Mouse (Mus musculus) testis, postnatal 10 days (tissue): ENCODE measurements around the gene Atp2b2.
A peak's percentile ranks its signal among the peaks of the same experiment; 100 is the strongest.

ENCODE experiments used
- DNase-seq: peaks from one replicate; pipeline ENCODE4 v3.0.0; 2021; ENCODE audit warnings: low spot score

Gene Atp2b2

DNA sequence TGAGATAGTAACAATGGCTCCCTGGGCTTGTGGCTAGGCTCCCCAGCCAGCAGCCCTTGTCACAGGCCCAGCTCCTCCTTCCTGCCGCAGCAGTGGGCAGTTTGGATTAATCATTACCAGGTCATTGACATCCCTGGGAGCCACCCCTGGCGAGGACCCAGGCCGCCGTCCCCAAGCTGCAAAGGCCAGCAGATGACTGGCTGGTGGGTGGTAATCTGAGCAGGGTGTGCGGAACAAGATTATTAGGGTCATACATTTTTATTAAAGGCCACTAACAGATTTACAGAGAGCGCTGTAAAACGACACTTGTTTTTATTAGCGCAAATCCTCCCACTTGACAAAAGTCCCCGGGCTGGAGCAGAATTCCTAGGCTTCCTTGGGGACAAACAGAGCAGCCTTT, 29.6 kb downstream of the Atp2b2 start:
- DNase-seq, result no peak

DNA sequence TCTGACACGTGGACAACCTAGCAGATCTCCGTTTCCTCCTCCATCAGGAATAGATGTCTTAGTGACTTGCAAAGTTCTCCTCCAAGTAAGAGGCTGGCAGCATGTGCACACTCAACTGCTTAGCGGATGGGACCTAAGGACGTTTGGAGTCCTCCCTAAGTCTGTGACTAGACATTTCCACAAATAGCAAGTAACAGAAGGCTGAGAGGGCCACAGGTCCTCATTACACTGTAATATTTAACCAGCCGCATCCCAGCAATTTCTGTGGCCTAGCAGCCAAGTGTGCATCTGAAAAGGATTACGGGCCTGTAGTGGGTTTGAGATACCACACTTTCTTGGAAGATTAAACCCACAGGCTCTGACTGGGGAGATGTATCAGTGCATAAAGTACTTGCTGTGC, 30.4 kb downstream of the Atp2b2 start:
- no peak for DNase-seq

DNA sequence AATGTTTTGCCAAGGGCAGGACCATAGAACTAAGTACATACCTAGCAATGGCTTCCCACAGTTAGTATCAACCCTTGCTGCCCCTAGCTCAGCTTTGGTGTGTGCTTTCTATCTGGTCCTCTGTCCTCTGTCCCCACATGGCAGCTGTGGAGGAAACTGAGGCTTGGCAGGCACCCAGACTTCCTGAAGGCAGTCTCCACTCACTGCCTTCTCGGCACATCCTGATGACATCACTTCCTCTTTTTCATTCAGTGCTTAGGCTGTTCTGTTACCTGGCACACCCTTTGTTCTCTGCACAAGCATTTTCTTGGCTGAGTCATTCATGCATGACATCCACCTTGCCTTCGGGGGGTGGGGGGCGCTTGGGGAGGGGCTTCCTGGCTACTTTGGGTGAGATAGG, 38.6 kb downstream of the Atp2b2 start:
- no peak for DNase-seq

DNA sequence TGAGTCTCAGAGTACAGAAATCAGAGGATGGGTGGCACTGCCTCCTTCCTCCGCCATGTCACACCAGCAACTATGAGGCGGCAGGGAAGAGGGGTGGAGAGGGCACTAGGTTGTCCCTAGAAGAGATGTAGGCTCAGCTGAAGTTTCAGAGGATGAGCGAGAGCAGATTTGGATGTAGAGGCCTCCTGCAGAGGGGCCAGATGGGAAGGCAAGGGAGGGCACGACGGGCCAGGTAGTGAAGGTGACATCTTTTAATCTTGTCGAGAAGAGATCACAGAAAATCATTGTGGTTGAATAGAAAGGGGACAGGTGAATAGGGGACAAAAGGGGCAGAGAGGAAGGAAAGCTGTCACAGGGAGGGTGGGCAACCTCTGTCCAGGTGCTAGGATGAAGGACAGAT, 41.5 kb downstream of the Atp2b2 start:
- no peak for DNase-seq

DNA sequence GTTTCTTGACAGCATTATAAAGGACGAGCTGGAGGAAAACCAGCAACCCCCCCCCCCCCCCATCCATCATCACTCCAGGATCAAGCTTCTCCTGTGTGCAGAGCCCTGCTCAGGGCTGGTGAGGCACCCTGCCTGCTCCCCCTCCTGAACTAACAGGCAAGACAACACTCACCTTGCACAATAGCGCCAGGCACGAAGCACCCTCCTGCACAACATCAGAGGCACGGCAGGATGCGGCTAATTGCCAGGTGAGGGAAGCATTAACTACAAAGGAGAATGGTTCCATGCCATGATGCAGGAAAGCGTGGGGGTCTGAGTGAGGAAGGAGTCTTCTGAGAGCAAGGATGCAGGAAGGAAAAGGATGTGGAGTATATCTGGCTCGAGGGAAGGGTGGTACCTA, 42.1 kb downstream of the Atp2b2 start:
- no peak for DNase-seq

DNA sequence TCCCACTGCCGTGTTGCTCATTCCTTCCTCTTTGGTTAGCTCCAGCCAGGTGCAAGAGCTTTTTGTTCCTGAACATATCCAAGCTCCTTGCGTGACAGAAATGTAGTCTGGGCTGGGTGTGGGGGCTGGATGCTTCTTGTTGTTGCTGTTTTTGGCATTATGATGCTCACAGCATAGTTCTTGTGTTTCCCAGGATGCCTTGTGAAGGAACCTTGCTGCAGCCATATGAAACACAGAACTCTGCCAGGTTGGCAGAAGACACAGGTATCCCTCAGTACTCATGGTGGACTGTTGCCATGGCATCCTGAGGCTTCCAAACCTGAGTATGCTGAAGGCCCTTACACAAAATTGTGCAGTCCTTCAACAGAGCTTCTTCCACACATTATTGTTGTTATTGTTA, 44.0 kb downstream of the Atp2b2 start:
- DNase-seq, result no peak

DNA sequence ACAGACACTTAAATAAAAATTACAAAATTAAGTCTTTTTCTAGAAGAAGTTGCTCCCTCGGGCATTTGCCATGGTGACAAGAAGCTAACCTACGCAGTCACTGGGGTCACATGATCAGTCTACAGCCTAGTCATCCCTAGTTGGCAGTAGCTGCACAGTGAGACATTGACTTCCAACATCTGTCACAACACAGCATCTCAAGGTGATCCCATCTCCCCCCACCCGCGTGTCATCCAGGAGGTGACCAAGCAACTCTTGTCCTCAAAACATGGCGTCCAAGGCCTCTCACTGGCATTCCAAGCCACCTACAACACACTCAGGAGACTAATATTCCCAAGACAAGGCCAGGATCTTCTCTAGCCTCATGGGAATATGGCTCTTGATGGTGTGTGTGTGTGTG, 48.2 kb downstream of the Atp2b2 start:
- DNase-seq, result no peak

DNA sequence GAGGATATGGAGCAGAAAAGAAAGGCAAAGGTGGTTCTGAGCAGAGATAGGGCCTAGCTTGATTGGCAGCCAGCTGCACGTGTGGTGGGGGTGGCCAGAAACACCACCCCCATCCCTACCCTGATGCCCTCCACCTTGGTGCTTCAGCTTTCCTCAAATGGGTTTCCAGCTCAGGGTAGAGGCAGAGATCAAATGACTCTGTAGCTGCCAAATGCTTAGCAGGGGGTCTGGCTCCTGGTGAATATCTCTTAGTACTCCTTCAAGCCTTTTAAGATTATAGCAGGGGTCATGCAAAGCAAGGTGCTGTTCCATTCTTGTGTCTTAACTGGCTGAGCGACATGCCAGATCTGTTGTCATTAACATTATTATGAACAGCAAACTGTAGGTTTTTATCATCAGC, 50.3 kb downstream of the Atp2b2 start:
- no peak for DNase-seq

DNA sequence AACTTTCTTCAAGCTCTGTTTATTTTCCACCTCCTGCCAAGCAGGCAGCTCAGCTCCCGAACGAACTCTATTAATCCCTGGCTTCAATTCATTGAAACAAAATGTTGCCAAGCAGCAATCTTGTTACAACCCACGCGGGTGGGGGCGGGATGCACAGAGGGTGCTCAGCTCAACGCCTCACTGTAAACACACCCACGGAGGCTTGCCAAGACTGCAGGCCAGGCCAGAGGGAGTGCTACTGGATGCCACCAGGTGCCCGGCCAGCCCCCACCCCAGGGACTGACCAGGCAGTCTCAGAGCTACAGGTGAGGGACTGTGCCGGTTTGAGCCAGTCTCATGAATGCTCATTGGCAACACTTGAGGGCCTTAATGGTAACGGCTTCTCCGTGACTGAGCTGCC, 50.9 kb downstream of the Atp2b2 start:
- DNase-seq, result peak; percentile 81

DNA sequence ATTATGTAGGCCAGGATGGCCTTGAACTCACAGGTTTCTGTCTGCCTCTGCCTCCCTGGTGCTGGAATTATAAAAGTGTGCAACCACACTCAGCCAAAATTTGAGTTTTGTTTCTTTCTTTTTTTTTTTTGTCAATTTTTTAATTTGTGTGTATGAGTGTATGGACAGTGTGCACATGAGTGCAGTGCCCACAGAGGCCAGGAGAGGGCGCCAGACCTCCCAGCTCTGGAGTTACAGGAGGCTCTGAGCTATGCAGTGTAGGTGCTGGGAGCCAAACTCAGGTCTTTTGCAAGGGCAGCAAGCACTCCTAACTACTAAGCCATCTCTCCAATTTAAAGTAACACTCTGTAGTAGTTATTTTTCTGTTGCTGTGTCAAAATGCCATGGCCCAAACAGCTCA, 52.4 kb downstream of the Atp2b2 start:
- peak; percentile 55 for DNase-seq

DNA sequence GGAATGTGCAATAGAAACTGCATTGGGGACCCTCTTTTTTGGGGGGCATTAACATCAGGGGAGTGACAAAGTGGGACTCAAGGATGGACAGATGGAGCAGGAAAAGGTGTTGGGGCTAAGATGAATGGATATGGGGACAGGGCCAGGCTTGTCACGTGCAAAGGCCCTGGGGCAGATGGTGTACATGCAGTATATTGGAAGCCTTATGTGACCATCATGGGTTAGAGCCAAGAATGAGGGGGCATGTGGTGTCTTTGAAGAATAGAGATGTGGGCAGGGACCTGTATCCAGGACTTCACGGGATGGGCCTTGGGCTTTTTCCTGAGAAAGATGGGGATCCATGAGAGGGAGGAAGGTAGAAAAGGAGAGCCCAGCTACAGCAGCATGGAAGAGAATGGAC, 53.9 kb downstream of the Atp2b2 start:
- DNase-seq, result no peak

DNA sequence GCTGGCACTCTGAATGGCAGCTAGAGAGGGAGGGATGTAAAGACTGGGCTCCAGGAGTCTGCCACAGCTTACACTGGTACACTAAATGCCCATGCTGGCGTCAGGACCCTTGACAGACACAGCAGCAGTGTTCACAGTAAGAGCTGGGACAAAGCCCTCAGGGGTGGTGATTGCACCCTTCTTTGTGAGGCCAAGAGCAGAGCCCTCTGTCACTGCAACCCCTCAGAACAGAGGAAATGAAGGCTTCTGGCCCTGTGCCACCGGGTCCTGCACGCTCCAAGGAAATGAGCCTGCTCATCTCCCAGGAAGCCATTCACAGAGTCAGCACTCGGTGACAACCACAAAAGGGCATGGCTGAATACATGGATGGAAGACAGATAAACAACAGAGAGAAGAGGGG, 55.7 kb downstream of the Atp2b2 start:
- no peak for DNase-seq

DNA sequence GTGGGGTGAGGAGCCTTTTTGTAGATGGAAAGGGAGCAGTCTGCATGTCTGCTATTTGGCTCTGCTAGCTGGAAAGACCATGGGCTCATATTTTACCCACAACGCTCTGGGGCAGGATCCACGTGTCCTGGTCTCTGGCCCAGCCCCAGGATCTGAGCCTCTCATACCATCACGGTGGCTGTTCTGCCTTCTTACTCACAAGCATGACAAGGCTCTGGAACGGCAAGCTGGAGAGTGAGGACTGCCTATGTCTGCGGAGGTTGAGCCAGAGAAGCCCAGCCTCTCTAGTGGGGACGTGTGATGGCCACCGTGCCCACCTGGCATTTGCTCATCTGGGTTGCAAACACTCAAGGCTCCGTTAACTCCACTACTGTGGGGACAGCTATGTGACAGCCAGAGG, 63.7 kb downstream of the Atp2b2 start:
- no peak for DNase-seq

DNA sequence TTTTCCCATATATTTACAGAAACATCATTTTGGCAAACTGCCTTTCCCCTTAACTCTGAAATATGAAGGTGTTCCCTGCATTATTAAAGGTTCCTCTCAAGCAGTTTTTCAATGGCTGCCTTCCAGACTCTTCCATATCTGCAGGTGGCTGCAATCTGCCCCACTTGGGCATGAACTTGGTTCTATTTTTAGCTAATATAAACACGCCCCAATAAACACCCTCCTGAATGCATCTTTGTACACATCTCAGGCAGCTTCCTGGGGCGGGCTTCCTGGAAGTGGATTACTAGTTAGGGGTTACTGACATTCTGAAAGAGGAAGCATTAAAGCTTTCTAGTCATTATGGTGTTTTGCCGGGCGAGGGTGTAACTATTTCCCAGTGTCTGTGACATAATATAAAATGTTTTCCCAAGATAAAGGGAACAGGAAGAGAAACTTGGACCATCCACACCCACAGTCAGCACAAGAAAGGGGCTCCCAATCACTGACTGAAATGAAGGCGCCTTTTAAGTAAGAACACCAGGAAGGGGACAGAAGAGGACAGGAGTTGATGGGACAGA, 64.2 kb downstream of the Atp2b2 start:
- DNase-seq, result no peak

DNA sequence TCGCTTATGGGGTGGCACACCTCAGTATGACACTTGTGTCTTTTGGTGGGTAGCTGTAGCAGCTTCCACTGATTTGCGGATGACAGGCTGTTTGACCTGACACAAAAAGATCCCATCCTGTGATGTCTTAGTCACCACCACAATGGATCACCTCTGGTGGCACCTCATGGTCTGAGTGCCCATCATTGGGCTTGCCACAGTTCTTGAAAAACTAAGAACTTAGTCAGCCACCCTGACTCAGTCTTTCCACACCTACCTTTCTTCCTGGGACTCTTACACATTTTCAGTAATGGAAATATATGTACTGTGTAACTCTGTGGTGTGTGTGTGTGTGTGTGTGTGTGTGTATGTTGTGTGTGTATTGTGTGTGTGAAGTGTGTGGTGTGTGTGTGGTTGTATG, 71.5 kb downstream of the Atp2b2 start:
- no peak for DNase-seq

DNA sequence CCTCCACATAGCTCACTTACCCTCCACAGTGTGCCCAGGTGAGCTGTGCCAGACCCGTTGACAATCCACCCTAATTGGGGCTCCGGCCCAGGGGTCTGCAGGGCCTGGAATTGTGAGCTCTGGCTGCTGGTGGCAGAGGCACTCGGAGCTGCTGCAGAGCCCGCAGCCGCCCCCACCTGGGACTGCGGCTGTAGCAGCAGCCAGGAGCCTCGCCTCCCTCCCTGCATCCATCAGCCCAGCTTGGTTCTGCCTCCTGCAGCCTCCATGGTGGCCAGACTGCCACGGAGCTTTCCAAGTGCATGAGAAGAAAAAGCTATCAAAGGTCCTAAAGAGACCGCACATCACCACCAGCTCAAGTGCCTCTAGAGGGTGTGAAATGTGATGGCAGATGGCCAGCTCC, 71.9 kb downstream of the Atp2b2 start:
- no peak for DNase-seq

DNA sequence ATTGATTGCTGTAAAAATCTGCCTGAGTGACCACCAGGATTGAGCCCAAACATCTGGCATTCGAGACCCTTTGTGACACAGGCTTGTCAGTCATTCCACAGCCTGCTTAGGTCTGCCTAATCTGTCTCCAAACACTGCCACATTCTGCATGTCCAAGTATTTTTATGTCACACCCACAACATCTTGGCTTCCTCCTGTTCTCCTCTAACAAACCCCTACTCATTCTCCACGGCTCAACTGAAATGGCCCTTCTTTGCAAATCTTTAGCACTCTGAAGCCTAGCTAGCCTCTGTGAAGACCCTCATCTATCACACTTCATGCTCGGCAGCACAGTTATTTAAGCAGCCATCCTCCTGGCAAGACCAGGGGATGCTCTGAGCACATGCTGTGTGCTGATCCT, 72.7 kb downstream of the Atp2b2 start:
- no peak for DNase-seq

DNA sequence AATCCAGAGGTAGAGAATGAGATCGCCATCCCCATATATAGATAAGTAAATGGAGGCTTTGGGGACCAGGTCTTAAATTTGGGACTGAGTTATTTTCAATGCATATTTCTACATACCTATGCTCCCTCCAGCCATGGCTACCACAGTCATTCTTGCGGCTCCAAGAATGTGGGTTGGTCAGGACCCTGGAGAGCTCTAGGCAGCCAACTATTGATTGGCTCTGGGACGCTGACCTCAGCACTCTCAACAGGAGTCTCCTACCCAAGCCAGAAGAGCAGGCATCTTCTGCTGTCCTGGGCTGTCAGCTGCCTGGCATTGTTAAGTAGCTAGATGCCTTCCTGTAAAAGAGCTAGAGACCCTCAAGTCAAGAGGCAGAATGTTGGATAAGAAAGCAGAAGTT, 79.6 kb downstream of the Atp2b2 start:
- DNase-seq, result peak; percentile 72

DNA sequence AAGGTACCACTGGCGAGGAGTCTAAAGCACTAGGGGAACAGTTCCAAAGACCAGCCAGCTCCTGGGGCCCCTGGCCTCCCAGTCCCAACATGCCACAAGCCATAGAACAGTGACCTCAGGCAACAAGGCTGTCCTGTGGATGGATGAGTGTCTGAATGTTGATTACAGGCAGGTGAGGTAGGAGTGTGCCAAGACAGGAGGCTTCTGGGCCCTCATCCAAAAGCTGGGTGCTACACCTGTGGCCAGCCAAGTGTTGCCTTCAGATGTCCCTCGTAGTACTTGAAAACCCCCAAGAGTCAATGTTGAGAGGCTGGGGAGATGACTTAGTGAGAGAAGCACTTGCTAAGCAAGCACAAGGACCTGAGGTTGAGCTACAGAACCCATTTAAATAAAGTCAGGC, 80.8 kb downstream of the Atp2b2 start:
- no peak for DNase-seq

DNA sequence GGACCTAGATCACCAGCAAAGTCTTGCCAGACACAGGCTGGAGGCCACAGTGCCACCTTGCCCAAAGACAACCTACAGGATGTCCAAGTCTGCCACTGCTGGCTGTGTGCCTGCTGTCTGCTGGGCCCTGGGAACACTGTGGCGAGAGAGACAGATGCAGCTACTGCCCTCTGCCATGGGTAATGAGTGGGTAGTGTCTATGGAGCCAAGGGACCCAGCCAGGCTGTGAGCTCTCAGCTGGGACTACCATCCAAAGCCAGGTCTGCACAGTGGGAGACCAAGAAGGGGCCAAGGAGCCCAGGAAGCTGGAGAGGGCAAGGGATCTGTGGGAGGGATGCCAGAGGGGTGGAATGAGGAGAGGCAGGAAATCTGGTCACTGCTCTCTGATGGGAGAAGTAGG, 83.1 kb downstream of the Atp2b2 start:
- no peak for DNase-seq

DNA sequence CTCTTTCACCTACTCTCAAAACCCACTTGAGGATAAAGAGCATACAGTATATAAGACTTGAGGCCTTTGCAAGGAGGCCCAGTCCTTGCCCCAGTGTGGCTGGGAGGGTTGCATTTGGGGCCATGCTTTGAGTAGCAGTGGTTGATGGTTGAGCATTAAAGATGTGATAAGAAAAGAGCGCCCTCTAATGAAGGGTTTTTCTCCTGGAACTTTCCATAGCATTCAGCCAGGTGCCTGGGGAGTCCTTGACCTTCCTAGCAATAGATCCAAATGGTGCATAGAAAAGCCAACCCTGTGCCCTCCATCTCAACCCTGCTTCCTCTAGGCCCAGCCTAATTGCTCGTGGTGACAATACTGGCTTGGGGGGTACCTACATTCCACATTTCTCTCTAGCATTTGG, 83.7 kb downstream of the Atp2b2 start:
- no peak for DNase-seq

DNA sequence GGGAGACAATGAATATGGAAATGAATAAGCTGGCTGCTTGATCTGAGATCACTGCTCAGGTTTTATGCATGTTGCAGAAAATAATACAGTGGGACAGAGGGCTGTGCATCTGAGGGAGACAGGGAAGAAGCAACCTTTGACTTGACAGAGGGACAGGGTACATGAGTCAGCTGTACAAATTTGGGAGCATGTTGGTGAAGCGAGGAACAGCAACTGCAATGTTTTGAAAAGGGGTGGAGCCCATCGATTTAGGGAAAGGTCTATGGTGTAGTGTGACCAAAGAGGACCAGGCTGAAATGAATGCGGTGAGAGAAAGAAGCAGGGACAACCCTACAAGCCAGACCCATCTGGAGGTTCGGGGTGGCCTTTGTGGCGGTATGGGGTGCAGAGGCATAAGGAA, 84.4 kb downstream of the Atp2b2 start:
- DNase-seq, result no peak

DNA sequence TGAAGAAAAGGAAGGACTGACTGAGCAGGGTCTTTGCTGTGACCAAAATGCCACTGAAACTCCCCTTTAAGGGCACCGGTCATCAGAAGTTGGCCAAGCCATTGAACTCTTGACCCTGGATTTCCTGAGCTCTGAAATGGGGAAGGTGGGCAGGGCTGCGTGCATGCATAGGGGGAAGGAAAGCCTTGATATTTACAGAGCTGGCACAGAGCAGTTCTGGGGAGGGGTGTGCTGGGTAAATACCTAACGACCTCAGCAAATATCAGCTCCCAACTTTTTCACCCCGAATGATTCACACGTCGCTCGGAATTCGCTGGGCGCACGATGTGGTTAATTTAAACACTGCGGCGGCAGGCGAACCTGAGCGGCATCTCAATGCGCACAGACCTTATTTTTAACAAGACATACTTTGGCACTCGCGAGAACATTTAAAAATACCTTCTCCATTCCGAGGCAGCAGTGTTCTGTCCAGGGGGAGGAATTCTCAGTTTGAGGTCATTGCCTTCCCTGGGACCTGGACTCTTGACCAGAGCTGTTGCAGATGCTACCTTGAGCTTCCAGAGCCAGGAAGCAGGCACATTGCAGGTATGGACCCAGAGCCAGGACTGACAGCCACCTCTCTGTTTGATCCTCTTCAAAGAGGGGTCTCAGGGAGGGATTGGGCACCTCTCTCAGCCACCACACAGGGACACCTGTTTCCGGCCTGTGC, 85.0 kb downstream of the Atp2b2 start:
- no peak for DNase-seq

DNA sequence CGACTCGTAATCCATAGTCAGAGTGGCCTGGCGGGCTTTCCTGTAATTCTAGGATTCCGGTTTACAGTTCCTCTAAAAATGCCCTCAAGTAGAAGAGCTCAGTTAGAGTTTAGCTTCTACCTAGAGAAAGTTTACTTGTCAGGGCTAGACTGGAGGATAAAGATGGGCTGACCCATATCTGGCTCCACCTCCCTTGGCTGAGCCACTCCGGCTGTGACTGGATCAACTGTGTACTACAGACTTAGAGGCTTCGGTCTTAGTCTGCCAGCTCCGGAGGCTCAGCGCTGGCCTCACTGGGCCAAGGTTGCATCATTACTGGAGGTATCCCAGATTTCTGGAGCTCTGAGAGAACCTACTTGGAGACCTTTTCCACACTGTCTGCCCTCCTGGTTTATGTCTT, 94.9 kb downstream of the Atp2b2 start:
- DNase-seq, result no peak

DNA sequence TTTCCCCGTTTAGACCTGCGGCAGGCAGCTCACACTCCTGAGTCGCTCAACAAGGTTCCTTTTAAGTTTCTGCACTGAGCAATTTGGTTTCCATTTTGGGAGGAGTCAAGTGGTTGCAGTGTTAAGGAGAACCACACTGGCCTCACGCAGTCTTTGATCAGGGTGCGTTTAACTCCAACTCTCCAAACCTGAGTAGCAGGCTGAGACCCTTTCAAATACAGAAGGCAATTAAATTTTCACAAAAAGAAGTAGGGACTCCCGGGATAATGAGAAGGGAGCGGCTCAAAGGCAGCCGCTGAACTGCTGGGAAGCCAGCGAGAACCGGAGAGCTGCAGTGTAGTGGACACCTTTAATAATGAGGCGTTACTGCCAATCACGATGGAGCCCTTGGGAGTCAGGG, 100.1 kb downstream of the Atp2b2 start:
- no peak for DNase-seq
